Mouse (Mus musculus): ENCODE results near the gene Psrc1. TPM values are rescaled to one million over a fixed set of nuclear protein-coding genes. Genes with fewer than 3 reads are reported as not detected.

Gene Psrc1
- polyA plus RNA-seq, 1 experiment from 2014 or later, result 76.5 TPM

DNA sequence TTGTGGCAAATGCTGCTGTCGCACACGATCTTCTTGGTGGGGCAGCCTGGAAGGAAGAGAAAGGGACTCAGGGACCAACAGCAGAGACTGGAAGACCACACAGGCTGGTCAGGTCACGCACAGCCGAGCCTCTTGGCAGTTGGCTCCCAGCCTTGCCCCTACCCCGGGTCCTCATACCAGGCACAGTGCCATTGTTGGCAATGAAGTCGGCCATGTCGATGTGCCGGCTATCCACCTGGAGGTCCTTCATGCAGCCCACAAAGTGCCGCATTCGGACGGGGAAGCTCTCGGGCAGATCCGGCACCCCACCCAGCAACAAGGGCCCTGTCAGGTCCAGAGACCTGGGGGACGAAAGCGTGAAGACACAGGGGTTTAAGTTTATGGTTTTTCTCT, 18.9 kb downstream of the Psrc1 start:
- no peak overlapping the region for H3K9ac ChIP-seq
- H3K4me2 ChIP-seq, result no peak overlapping the region
- ATAC-seq (ENCODE audit: insufficient read depth) (no peak), DNase-seq (no peak)
- no peak overlapping the region for H3K27ac ChIP-seq (ENCODE audit: low read depth)
- no peak overlapping the region for H3K4me3 ChIP-seq (ENCODE audit: low read depth, low read length)
- no peaks in the 10 kb centered on the region for H3K27me3 ChIP-seq (ENCODE audit: insufficient read depth, low read length)
- 84% methylated on average over 15 of the region's 15 CpGs for WGBS
- H3K36me3 ChIP-seq (ENCODE audit: insufficient read depth), result peaks cover 8% of the 10 kb centered on the region; the same call in 1 of the 2 replicates
- no peak for TF ChIP-seq CTCF (IDR thresholded peaks at IDR 0.05; ENCODE audit: low read depth)
- no peaks in the 10 kb centered on the region for H3K9me3 ChIP-seq (ENCODE audit: low read depth, low read length)
- H3K4me1 ChIP-seq (ENCODE audit: insufficient read depth), result no peaks in the 10 kb centered on the region

DNA sequence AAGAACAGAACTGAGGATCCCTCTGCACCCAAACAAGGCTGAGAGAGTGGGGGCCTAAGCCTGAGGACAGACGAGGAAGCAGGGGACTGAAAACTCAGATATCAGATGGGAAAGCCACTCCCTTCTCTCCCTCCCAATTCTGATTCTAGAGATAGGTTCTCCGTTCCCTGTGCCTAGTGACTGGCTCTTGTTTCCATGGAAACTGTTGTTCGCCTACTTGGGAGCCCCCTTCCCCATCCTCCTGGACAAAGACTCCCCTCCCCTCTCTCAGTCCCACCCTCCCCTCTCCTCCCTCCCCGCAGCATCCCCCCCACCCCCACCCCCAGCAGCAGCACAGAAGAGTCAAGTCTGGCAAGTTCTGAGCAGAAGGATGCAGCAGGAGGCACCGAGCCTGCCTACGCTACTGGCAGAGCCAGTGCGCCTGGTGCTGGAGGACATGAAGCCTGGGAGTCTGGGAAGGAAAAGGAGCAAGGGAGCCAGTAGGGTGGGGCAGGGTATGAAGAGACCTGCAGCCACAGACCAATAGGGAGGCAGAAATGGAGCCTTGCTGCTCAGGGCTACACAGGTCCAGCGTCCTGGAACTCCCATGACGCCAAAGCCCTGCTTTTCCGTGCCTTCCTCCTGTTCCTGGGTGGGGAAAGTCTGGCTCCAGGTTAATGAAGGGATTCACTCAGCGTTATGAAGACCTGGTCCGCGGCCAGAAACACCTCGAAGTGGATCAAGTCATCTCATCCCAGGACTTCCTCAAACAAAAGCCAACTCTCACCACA, 22.1 kb downstream of the Psrc1 start:
- Histone ChIP-seq H3K4me1 (ENCODE audit: insufficient read depth) (no peaks in the 10 kb centered on the region), H3K4me3 (ENCODE audit: low read depth, low read length) (no peak overlapping the region), H3K9me3 (ENCODE audit: low read depth, low read length) (no peaks in the 10 kb centered on the region), H3K9ac (no peak overlapping the region), H3K27me3 (ENCODE audit: insufficient read depth, low read length) (no peaks in the 10 kb centered on the region), H3K4me2 (no peak overlapping the region), H3K36me3 (ENCODE audit: insufficient read depth) (peaks cover 5% of the 10 kb centered on the region; the same call in 1 of the 2 replicates), H3K27ac (ENCODE audit: low read depth) (no peak overlapping the region)
- no peak for TF ChIP-seq CTCF (IDR thresholded peaks at IDR 0.05; ENCODE audit: low read depth)
- no peak for DNase-seq
- no peak for ATAC-seq (ENCODE audit: insufficient read depth)
- WGBS, result 49% methylated on average over 14 of the region's 14 CpGs

DNA sequence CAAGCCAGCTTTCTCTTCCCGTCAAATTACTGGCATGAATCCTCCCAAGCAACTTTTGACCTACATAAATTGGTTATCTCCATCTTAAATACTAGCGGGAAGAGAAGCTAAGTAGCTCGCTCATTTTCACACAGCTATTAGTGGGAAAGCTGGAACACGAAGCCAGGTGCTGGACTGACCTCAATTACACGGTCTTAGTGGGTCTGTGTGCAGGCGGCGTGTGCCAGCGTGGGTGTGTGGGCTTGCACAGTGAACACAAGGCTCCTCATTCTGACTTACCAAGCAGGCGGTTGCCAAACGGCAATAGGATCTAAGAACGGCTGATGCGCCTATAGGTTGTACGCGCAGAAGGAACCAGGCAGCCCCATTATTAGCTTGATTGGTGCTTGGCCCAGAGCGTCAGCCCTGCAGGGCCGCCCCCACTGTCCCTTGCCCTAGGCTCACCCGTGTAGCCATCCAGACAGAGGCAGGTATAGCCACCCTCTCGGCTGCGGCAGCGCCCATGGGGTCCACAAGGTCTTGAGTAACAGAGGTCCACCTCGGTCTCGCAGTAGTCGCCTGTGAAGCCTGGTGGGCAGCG, 22.8 kb downstream of the Psrc1 start:
- H3K27ac ChIP-seq (ENCODE audit: low read depth), result no peak overlapping the region
- DNase-seq (no peak), ATAC-seq (ENCODE audit: insufficient read depth) (no peak)
- 84% methylated on average over 24 of the region's 24 CpGs for WGBS
- H3K36me3 ChIP-seq (ENCODE audit: insufficient read depth), result peaks cover 5% of the 10 kb centered on the region; the same call in 1 of the 2 replicates
- no peaks in the 10 kb centered on the region for H3K27me3 ChIP-seq (ENCODE audit: insufficient read depth, low read length)
- TF ChIP-seq CTCF (IDR thresholded peaks at IDR 0.05; ENCODE audit: low read depth), result no peak
- no peak overlapping the region for H3K4me2 ChIP-seq
- H3K9me3 ChIP-seq (ENCODE audit: low read depth, low read length), result no peaks in the 10 kb centered on the region
- no peak overlapping the region for H3K4me3 ChIP-seq (ENCODE audit: low read depth, low read length)
- no peaks in the 10 kb centered on the region for H3K4me1 ChIP-seq (ENCODE audit: insufficient read depth)
- H3K9ac ChIP-seq, result no peak overlapping the region

DNA sequence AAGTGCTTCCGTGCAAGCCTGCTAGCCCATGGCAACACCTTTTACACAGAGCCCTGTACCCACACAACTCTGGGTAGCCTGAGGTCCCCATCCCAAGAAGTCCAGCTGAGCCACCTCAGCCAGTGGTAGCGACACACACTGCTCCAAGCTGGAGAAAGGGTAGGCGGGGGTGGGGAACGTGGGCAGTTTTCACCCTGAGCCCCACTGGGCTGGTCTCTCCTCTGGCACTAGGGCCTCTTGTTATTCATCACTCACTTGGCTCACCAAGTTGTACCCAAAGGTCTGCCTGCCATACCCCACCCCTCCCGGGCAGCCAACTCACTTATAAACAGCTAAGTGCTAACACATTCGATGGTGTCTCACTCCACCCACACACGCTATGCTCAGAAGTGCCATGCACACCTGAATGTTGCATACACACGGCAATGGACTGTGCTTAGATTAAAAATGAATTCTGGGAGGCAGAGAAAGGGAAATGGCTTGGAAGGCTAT, 24.9 kb downstream of the Psrc1 start:
- H3K9ac ChIP-seq, result no peak overlapping the region
- no peak overlapping the region for H3K27ac ChIP-seq (ENCODE audit: low read depth)
- no peak overlapping the region for H3K4me2 ChIP-seq
- H3K4me3 ChIP-seq (ENCODE audit: low read depth, low read length), result no peak overlapping the region
- 82% methylated on average over 8 of the region's 8 CpGs for WGBS
- no peak for DNase-seq
- ATAC-seq (ENCODE audit: insufficient read depth), result no peak
- 0 out of 2 replicates have a peak, but pooled peaks cover 6% of the 10 kb centered on the region for H3K4me1 ChIP-seq (ENCODE audit: insufficient read depth)
- peaks cover 15% of the 10 kb centered on the region; the same call in 1 of the 2 replicates for H3K36me3 ChIP-seq (ENCODE audit: insufficient read depth)
- TF ChIP-seq CTCF (IDR thresholded peaks at IDR 0.05; ENCODE audit: low read depth), result no peak
- H3K9me3 ChIP-seq (ENCODE audit: low read depth, low read length), result peaks cover 9% of the 10 kb centered on the region; the same call in 1 of the 2 replicates
- no peaks in the 10 kb centered on the region for H3K27me3 ChIP-seq (ENCODE audit: insufficient read depth, low read length)

DNA sequence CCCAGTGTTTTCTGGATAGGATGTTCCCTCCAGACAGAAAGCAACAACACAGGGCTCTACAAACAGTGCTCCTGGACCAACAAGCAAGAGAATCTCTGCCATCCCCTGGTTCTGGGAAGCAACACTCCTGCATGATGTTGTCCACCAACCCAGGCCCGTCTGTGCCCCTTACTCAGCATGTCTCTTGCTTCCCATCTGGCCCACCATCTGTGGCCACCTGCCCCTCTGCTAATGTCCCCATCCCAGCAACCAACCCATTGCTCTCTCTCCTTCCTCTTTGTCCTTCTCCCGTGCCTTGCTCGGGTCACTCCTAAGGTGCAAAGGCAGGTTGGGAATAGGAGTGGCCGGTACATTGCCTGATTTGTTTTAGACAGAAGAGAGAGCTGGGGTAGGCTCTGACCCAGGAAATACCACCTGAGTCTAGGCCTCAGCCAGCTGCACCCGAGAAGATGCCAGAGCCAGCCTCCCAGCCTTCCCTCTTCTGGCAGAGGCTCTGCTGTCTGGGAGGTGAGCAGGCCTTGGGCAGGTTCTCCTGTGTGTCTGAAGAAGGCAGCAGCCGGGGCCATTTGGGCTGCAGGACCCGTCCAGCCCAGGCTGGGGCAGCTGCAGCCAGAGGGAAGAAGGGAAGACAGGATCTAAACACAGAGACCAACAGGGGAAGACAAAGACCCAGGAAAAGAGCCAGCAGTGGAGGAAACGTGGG, 26.2 kb downstream of the Psrc1 start:
- H3K4me2 ChIP-seq, result 0 out of 2 replicates have a peak overlapping the region, but pooled peaks have one; percentile 1
- no peak overlapping the region for H3K9ac ChIP-seq
- H3K27me3 ChIP-seq (ENCODE audit: insufficient read depth, low read length), result peaks cover 5% of the 10 kb centered on the region; the same call in 1 of the 2 replicates
- no peak overlapping the region for H3K27ac ChIP-seq (ENCODE audit: low read depth)
- peaks cover 19% of the 10 kb centered on the region; the same call in 1 of the 2 replicates for H3K9me3 ChIP-seq (ENCODE audit: low read depth, low read length)
- TF ChIP-seq CTCF (IDR thresholded peaks at IDR 0.05; ENCODE audit: low read depth), result no peak
- H3K36me3 ChIP-seq (ENCODE audit: insufficient read depth), result peaks cover 20% of the 10 kb centered on the region; the same call in 1 of the 2 replicates
- no peak for DNase-seq
- 49% methylated on average over 8 of the region's 8 CpGs for WGBS
- H3K4me3 ChIP-seq (ENCODE audit: low read depth, low read length), result no peak overlapping the region
- 0 out of 2 replicates have a peak, but pooled peaks cover 6% of the 10 kb centered on the region for H3K4me1 ChIP-seq (ENCODE audit: insufficient read depth)
- ATAC-seq (ENCODE audit: insufficient read depth), result no peak

DNA sequence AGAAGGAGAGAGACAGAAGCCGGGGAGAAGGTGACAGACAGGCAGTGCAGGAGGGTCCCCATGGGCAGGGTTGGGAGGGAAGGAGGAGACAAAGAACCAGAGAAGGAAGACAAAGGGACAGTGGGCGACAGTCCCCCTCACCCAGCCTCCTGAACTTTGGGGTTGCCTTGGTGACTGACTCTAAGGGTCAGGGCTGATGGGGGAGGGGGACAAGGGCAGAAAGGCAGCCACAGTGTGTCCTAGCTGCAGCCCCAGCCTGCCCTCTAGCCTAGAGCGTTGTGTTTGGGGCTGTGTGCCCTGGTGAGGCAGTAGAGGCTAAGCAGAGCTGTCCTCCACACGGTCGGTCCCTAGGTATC, 26.7 kb downstream of the Psrc1 start:
- peak overlapping the region; percentile 38 for H3K4me2 ChIP-seq
- 0 out of 2 replicates have a peak overlapping the region, but pooled peaks have one; percentile 4 for H3K9ac ChIP-seq
- H3K27ac ChIP-seq (ENCODE audit: low read depth), result no peak overlapping the region
- 27% methylated on average over 5 of the region's 5 CpGs for WGBS
- no peak for TF ChIP-seq CTCF (IDR thresholded peaks at IDR 0.05; ENCODE audit: low read depth)
- H3K36me3 ChIP-seq (ENCODE audit: insufficient read depth), result peaks cover 20% of the 10 kb centered on the region; the same call in 1 of the 2 replicates
- H3K4me1 ChIP-seq (ENCODE audit: insufficient read depth), result 0 out of 2 replicates have a peak, but pooled peaks cover 6% of the 10 kb centered on the region
- ATAC-seq (ENCODE audit: insufficient read depth) (no peak), DNase-seq (no peak)
- peaks cover 19% of the 10 kb centered on the region; the same call in 1 of the 2 replicates for H3K9me3 ChIP-seq (ENCODE audit: low read depth, low read length)
- no peak overlapping the region for H3K4me3 ChIP-seq (ENCODE audit: low read depth, low read length)
- H3K27me3 ChIP-seq (ENCODE audit: insufficient read depth, low read length), result peaks cover 11% of the 10 kb centered on the region; the same call in 1 of the 2 replicates
